Mouse (Mus musculus) CD4-positive, CD25-positive, alpha-beta regulatory T cell, adult 2 months (primary cell): ENCODE measurements around the gene Cgnl1.

ENCODE experiments used
- DNase-seq: peaks from one replicate; pipeline ENCODE4 v3.0.0-alpha.2; 2012; ENCODE audit warnings: low read depth, low spot score

Cgnl1 gene

DNA sequence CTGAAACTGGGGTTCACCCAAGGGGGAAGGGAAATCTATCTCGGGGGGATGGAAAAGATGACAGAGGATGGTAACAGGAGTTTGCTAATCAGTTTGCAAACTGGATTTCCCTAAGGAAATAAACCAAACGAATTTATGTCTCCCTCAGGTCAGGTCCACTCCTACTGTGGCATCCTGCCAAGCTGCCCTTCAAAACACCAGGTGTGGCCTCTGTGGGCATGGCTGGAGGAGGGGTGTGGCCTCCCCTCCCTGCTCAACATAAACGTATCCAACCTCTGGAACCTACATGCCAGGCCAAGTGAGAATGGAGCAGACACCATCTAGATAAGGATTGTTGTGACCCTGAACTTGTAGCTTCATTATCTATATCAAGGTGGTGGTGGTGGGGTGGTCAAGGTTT lies 185.0 kb downstream of the Cgnl1 start:
- DNase-seq = no peak

DNA sequence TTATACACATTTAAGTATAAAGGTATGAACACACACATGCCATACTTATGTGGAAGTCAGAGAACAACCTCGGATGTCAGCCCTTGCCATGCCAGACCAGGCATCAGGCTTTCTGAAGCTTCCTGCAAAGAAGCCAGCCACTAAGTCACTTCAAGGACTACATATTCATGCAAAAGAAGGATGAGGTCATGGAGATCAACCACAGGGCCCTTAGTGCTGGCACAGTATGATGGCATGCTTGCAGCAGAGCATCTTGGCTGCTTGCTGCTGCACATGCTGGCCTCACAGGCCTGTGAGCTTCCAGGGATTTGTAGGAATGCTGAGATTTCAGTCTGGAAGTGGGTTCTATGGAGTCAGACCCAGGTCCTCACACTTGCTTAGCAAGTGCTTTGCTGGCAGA lies 188.6 kb downstream of the Cgnl1 start:
- DNase-seq = no peak

DNA sequence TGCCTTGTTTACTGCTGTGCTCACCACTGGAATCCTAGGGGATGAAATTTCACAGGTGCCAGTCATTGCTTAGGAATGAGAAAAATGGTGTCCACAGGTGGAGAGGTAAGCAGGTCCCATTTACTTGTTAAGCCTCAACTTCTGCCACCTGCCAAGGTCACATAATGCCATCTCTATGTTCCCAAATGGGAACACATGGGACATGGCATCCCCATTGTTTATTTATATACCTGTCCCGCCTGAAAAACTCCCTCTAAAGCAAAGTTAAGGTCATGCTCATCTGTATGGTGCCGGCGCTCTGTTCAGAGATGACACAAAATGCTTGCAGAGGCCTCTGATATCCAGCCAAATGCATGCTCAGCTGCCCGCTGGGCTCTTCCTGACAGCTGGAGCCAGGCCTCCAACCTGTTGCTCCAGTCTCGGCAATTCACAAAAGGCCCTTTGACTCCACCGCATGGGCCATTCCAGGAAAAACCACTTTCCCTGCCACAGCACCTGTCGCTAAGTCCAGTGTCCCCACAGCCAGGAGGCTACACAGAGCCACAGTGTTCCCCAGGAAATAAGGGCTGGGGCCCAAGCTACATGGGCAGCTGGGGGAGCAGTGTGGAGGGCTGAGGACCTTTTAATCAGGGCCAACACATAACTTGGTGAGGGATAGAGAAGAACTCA lies 192.4 kb downstream of the Cgnl1 start:
- DNase-seq = no peak
